Mouse (Mus musculus): ENCODE data around the gene Surf4. TPM values are rescaled to one million over a fixed set of nuclear protein-coding genes. Genes with fewer than 3 reads are reported as not detected.

Gene Surf4
- total RNA-seq, 1 experiment = 234 TPM

GRCm38 (mm10) chr2:26916738-26917137 is 17.0 kb downstream of the Surf4 start:
- H3K4me1 ChIP-seq (ENCODE audit: control insufficient read depth in 2 of 2, insufficient read depth in 2 of 2, low read length in 2 of 2, poor library complexity in 1 of 2) = peaks cover 0 to 6% of the 10 kb centered on the region in 2 experiments; a peak in 1 of 4 replicates
- peaks cover 67% of the 10 kb centered on the region for H3K36me3 ChIP-seq (ENCODE audit: control insufficient read depth, insufficient read depth, low read length, poor library complexity, severe bottlenecking)
- no peak for TF ChIP-seq ZNF384 (IDR thresholded peaks at IDR 0.05; ENCODE audit: low read depth, low read length)
- no peak for TF ChIP-seq ZC3H11A (IDR thresholded peaks at IDR 0.05; ENCODE audit: borderline replicate concordance, low read depth, low read length)
- no peak for TF ChIP-seq MAFK (IDR thresholded peaks at IDR 0.05; ENCODE audit: insufficient read depth, low read depth, low read length)
- no peak for TF ChIP-seq CHD2 (IDR thresholded peaks at IDR 0.05; ENCODE audit: low read depth, low read length)
- in situ Hi-C loops (cut with MboI; ENCODE audit: low sequenced_read_pairs in 2 of 2, unreplicated experiment in 2 of 2) = loop anchor here in 1 of 2 experiments (25.0 kb wide), 1 partner anchor 479 kb away; the partner anchor contains the start of gene Sec16a
- peak overlapping the region; percentile 69 to 86 for H3K4me3 ChIP-seq (ENCODE audit: insufficient read depth in 1 of 2, low read depth in 1 of 2, low read length in 2 of 2, poor library complexity in 1 of 2, severe bottlenecking in 1 of 2)
- no peak for DNase-seq (ENCODE audit: low read depth, low spot score)
- no peak overlapping the region for H3K27ac ChIP-seq (ENCODE audit: insufficient read depth, low read depth, low read length, poor library complexity, severe bottlenecking)
- H3K9ac ChIP-seq (ENCODE audit: insufficient read depth, low read depth, low read length, poor library complexity, severe bottlenecking) = peak overlapping the region; percentile 78
- no peaks in the 10 kb centered on the region for H3K9me3 ChIP-seq (ENCODE audit: control insufficient read depth, insufficient read depth, low read depth, low read length)

GRCm38 (mm10) chr2:26915927-26916728 is 17.6 kb downstream of the Surf4 start, which contains the start of the genes Surf2 and Surf1:
Gene Surf2, plus strand, starts transcription at chr2:26916367.
Gene Surf1, minus strand, starts transcription at chr2:26916530.
- in situ Hi-C loops (cut with MboI; ENCODE audit: low sequenced_read_pairs in 2 of 2, unreplicated experiment in 2 of 2) = loop anchor here in 1 of 2 experiments (25.0 kb wide), 1 partner anchor 479 kb away; the partner anchor contains the start of gene Sec16a
- Histone ChIP-seq H3K9ac (ENCODE audit: insufficient read depth, low read depth, low read length, poor library complexity, severe bottlenecking) (peak within 1 kb of the TSS; percentile 78), H3K9me3 (ENCODE audit: control insufficient read depth, insufficient read depth, low read depth, low read length) (no peaks in the 10 kb centered on the region), H3K4me3 (ENCODE audit: insufficient read depth in 1 of 2, low read depth in 1 of 2, low read length in 2 of 2, poor library complexity in 1 of 2, severe bottlenecking in 1 of 2) (peak within 1 kb of the TSS; percentile 69 to 86), H3K27ac (ENCODE audit: insufficient read depth, low read depth, low read length, poor library complexity, severe bottlenecking) (0 out of 2 replicates have a peak within 1 kb of the TSS, but pooled peaks have one; percentile 3), H3K36me3 (ENCODE audit: control insufficient read depth, insufficient read depth, low read length, poor library complexity, severe bottlenecking) (peaks cover 68% of the 10 kb centered on the region), H3K4me1 (ENCODE audit: control insufficient read depth in 2 of 2, insufficient read depth in 2 of 2, low read length in 2 of 2, poor library complexity in 1 of 2) (peaks cover 0 to 6% of the 10 kb centered on the region in 2 experiments; a peak in 1 of 4 replicates)
- DNase-seq (ENCODE audit: low read depth, low spot score) = no peak
- TF ChIP-seq ZC3H11A (IDR thresholded peaks at IDR 0.05; ENCODE audit: borderline replicate concordance, low read depth, low read length) (no peak), CHD2 (IDR thresholded peaks at IDR 0.05; ENCODE audit: low read depth, low read length) (no peak), HCFC1 (IDR thresholded peaks at IDR 0.05; ENCODE audit: borderline replicate concordance, insufficient read depth, low read length) (no peak), ZNF384 (IDR thresholded peaks at IDR 0.05; ENCODE audit: low read depth, low read length) (no peak), MAFK (IDR thresholded peaks at IDR 0.05; ENCODE audit: insufficient read depth, low read depth, low read length) (no peak)

- Histone ChIP-seq H3K9me3 (ENCODE audit: control insufficient read depth, insufficient read depth, low read depth, low read length) (no peaks in the 10 kb centered on the region), H3K4me3 (ENCODE audit: insufficient read depth in 1 of 2, low read depth in 1 of 2, low read length in 2 of 2, poor library complexity in 1 of 2, severe bottlenecking in 1 of 2) (0 out of 4 replicates have a peak overlapping the region, but pooled peaks of 1 of the 2 experiments have one; percentile 36), H3K9ac (ENCODE audit: insufficient read depth, low read depth, low read length, poor library complexity, severe bottlenecking) (no peak overlapping the region), H3K36me3 (ENCODE audit: control insufficient read depth, insufficient read depth, low read length, poor library complexity, severe bottlenecking) (peaks cover 56% of the 10 kb centered on the region), H3K4me1 (ENCODE audit: control insufficient read depth in 2 of 2, insufficient read depth in 2 of 2, low read length in 2 of 2, poor library complexity in 1 of 2) (peaks cover 0 to 6% of the 10 kb centered on the region in 2 experiments; a peak in 1 of 4 replicates), H3K27ac (ENCODE audit: insufficient read depth, low read depth, low read length, poor library complexity, severe bottlenecking) (no peak overlapping the region)
- DNase-seq (ENCODE audit: low read depth, low spot score) = no peak
- in situ Hi-C loops (cut with MboI; ENCODE audit: low sequenced_read_pairs in 2 of 2, unreplicated experiment in 2 of 2) = loop anchor here in 1 of 2 experiments (25.0 kb wide), 1 partner anchor 477 kb away; the partner anchor contains the start of gene Sec16a
- TF ChIP-seq HCFC1 (IDR thresholded peaks at IDR 0.05; ENCODE audit: borderline replicate concordance, insufficient read depth, low read length) = no peak
- no peak for TF ChIP-seq ZC3H11A (IDR thresholded peaks at IDR 0.05; ENCODE audit: borderline replicate concordance, low read depth, low read length)
- no peak for TF ChIP-seq MAFK (IDR thresholded peaks at IDR 0.05; ENCODE audit: insufficient read depth, low read depth, low read length)
- no peak for TF ChIP-seq ZNF384 (IDR thresholded peaks at IDR 0.05; ENCODE audit: low read depth, low read length)
- TF ChIP-seq CHD2 (IDR thresholded peaks at IDR 0.05; ENCODE audit: low read depth, low read length) = no peak; the same call in 1 of the 2 replicates
Observed at GRCm38 (mm10) chr2:26914148-26914941, 19.4 kb downstream of the Surf4 start.

Measured in ES-E14 (cell line).